Mouse (Mus musculus) forebrain, embryonic 11.5 days (tissue): ENCODE measurements around the gene Tmem236. TPM values are rescaled to one million over a fixed set of nuclear protein-coding genes. Genes with fewer than 3 reads are reported as not detected.
"Not testable (repeated sequence)": the region's sequence is repeated elsewhere in the genome, so short reads cannot be mapped to it uniquely, and the experiment has no call there.

Experiments used
- ATAC-seq: fragments of 200-750 bp; cut with Nextera tagmentation; replicated peaks from 2 replicates; pipeline ENCODE4 v1.8.0; 2017; ENCODE audit warnings: moderate TSS enrichment; ENCODE audit not compliant: low FRiP score
- DNase-seq: peaks from one replicate; pipeline ENCODE4 v3.0.0-alpha.2; 2017; ENCODE audit warnings: low spot score
- H3K27ac ChIP-seq: fragments of 300-500 bp; sonication (generic); 2 replicates; pipeline ENCODE4 v1.5.1; 2014; ENCODE audit warnings: low read depth, low read length
- H3K27me3 ChIP-seq: fragments of 300-500 bp; sonication (generic); 2 replicates; pipeline ENCODE4 v1.6.1; 2014; ENCODE audit warnings: mild to moderate bottlenecking, low read length, mixed read lengths; ENCODE audit not compliant: control insufficient read depth, insufficient read depth
- H3K36me3 ChIP-seq: fragments of 300-500 bp; sonication (generic); 2 replicates; pipeline ENCODE4 v1.6.1; 2014; ENCODE audit warnings: mild to moderate bottlenecking, low read length, moderate library complexity, mixed read lengths; ENCODE audit not compliant: control insufficient read depth, insufficient read depth
- H3K4me1 ChIP-seq: fragments of 300-500 bp; sonication (generic); replicated peaks from 2 replicates; pipeline ENCODE4 v1.6.1; 2014; ENCODE audit warnings: low read length, mixed read lengths; ENCODE audit not compliant: control insufficient read depth, insufficient read depth
- H3K4me2 ChIP-seq: fragments of 300-500 bp; sonication (generic); 2 replicates; pipeline ENCODE4 v1.6.1; 2014; ENCODE audit warnings: low read depth, mild to moderate bottlenecking, low read length, moderate library complexity, mixed read lengths; ENCODE audit not compliant: severe bottlenecking
- H3K4me3 ChIP-seq: fragments of 300-500 bp; sonication (generic); 2 replicates; pipeline ENCODE4 v1.5.1; 2014; ENCODE audit warnings: low read depth, low read length
- H3K9ac ChIP-seq: fragments of 300-500 bp; sonication (generic); 2 replicates; pipeline ENCODE4 v1.6.1; 2014; ENCODE audit warnings: low read length
- H3K9me3 ChIP-seq: fragments of 300-500 bp; sonication (generic); 2 replicates; pipeline ENCODE4 v1.6.1; 2016; ENCODE audit warnings: low read length, mixed read lengths; ENCODE audit not compliant: control insufficient read depth
- WGBS: fragments of 180-500 bp; shearing (Covaris S2); extraction: QIAGEN DNeasy Blood & Tissue Kit; methylation state at CpG from one replicate; pipeline ENCODE4 v1.1.7; 2014; 5-methylcytosine and 5-hydroxymethylcytosine counted together
- polyA plus RNA-seq: library from polyadenylated mRNA; unstranded; fragments of >200 nt; fragmentation: Nextera tagmentation; extraction: Ambion mirVana; gene quantifications from 2 replicates; pipeline ENCODE4 v1.2.1, GENCODE M21; 2014

Tmem236 gene
- polyA plus RNA-seq, 1 experiment from 2014 or later, result not detected

DNA sequence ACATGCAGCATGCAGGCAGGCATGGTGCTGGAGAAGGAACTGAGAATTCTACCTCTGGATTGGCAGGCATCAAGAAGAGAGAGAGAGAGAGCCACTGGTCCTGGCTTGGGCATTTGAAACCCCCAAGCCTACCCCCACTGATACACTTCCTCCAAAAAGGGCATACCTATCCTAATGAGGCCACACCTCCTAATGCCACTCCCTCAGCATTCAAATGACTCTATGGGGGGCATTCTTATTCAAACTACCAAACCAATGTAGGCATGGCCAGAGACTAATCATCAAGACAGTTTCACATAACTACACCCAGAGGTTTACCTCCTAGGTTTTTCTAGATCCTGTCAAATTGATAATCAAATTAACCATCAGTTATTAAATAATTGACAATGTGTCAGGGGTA lies 6.6 kb upstream of the Tmem236 start:
- Histone ChIP-seq H3K27ac (no peak overlapping the region), H3K9ac (no peak overlapping the region), H3K4me2 (no peak overlapping the region), H3K4me1 (no peaks in the 10 kb centered on the region), H3K36me3 (no peaks in the 10 kb centered on the region), H3K4me3 (no peak overlapping the region), H3K27me3 (no peaks in the 10 kb centered on the region), H3K9me3 (no peaks in the 10 kb centered on the region)
- DNase-seq (no peak), ATAC-seq (no peak)

DNA sequence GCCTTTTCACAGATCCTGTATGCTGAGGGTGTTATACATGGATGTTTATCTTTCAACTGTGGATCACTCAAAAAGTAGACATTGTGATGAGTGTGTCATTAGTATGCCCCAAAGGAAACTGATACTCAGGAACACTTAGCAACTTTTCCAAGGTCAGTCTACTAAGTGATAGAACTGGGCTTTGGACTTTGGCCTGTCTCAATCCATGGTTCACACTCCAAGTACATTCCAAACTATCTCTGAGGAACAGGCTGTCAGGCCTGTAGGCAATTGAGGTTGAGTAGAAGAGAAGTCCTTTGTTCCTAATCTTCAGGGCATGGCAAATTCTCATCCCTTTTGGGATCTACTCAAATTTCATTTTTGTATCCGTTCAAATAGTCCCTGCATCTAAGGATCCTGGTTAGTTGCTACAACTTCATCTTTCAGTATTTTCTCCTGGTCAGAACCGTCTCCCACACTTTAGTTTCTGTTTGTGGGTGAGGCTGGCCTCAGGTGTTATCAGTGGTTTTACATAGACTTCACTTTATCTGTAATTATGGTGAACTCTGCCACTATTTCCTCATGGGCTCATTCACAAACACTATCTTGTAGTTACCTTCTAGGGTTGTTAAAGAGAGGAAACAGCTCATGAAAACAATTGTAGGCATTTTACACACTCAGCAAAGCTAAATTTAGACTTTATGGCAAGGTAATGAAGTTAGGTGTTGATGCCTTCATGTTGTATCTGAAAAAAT lies 2.3 kb downstream of the Tmem236 start:
- H3K27me3 ChIP-seq, result no peaks in the 10 kb centered on the region
- H3K9ac ChIP-seq, result no peak overlapping the region
- no peak overlapping the region for H3K4me2 ChIP-seq
- no peak for ATAC-seq
- WGBS, result 78% methylated on average over 2 of the region's 2 CpGs
- H3K9me3 ChIP-seq, result no peaks in the 10 kb centered on the region
- H3K36me3 ChIP-seq, result no peaks in the 10 kb centered on the region
- no peak for DNase-seq
- no peaks in the 10 kb centered on the region for H3K4me1 ChIP-seq
- H3K27ac ChIP-seq, result no peak overlapping the region
- no peak overlapping the region for H3K4me3 ChIP-seq

DNA sequence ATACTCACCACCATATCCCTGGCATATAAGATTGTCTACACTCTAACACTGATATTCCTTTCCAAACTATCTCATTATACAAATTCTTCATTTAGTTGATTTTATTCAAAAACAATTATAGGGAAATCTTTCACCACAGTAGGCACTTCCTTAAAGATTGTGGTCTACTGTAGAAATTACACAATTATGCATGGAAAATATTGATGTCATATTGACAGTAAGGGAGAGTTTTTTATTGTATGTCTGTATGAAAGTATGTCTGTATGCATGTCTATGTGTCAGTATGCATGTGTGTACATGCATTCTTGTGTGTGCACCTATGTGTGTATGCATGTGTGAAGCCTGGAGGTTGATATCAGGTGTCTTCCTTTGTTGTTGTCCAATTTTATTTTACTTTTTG lies 10.1 kb downstream of the Tmem236 start:
- Histone ChIP-seq H3K9ac (no peak overlapping the region), H3K27me3 (no peaks in the 10 kb centered on the region), H3K36me3 (no peaks in the 10 kb centered on the region), H3K27ac (no peak overlapping the region), H3K4me1 (no peaks in the 10 kb centered on the region), H3K4me2 (no peak overlapping the region), H3K4me3 (no peak overlapping the region), H3K9me3 (no peaks in the 10 kb centered on the region)
- DNase-seq (no peak), ATAC-seq (no peak)

DNA sequence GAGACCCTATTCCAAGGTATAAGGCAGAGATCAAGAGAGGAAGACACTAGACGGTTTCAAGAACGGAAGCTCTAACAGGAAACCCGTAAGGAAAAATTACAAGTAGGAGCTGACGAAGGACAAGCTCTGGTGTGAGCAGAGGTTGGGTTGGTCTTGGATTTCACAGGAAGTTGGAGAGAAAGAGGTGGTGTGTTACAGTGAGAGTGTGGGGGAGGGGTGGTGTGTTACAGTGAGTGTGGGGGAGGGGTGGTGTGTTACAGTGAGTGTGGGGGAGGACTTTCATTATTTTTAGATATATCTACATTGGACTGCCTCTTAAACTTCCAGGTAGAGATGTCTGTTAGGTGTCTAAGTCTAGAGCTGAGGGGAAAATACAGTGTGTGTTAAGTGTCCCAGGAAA lies 16.4 kb downstream of the Tmem236 start:
- no peak overlapping the region for H3K27ac ChIP-seq
- ATAC-seq (no peak), DNase-seq (no peak)
- H3K4me2 ChIP-seq, result no peak overlapping the region
- H3K4me1 ChIP-seq, result no peaks in the 10 kb centered on the region
- no peaks in the 10 kb centered on the region for H3K36me3 ChIP-seq
- WGBS, result 84% methylated on average over 4 of the region's 4 CpGs
- H3K27me3 ChIP-seq, result no peaks in the 10 kb centered on the region
- H3K4me3 ChIP-seq, result no peak overlapping the region
- H3K9me3 ChIP-seq, result no peaks in the 10 kb centered on the region
- no peak overlapping the region for H3K9ac ChIP-seq

DNA sequence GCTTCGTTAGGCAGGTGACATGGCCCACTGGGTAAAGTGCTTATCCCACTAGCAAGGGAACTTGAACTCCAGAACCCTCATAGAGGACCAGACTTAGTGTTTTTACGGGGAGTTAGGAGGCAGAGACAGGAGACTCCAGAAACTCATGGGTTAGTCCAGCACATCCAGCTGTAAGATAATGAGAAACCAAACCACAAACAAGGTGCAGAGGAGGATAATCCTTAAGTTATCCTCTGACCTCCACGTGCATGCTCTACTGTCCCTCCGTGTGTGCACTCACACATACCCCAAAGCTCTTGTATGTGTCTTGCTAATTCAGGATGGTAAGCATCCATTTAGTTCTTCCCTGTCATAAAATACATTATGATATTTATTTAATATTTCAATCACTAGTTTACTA lies 17.3 kb downstream of the Tmem236 start:
- DNase-seq (no peak), ATAC-seq (no peak)
- Histone ChIP-seq H3K4me3 (no peak overlapping the region), H3K9ac (no peak overlapping the region), H3K4me2 (no peak overlapping the region), H3K4me1 (no peaks in the 10 kb centered on the region), H3K27me3 (no peaks in the 10 kb centered on the region), H3K9me3 (no peaks in the 10 kb centered on the region), H3K27ac (no peak overlapping the region), H3K36me3 (no peaks in the 10 kb centered on the region)
- WGBS, result 81% methylated on average over 4 of the region's 4 CpGs

DNA sequence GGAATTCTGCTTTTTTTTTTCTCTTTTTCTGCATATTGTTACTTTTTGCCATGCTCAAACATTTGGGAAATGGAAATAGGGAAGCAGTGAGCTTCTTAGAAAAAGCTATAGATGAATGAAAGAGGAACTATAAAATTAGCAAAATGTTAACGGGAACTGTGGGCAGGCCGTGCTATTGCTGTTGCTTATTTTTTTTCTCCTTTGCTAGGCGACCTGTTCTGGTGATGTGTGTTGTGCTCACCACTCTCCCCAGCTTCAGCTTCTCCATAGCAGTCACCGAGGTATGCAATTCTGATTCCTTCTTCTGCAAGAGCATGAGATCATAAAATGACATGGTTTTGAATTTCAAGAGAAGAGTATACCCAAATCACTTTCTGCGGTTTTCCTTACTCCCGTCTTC lies 17.7 kb downstream of the Tmem236 start:
- Histone ChIP-seq H3K27me3 (no peaks in the 10 kb centered on the region), H3K4me2 (no peak overlapping the region), H3K4me3 (no peak overlapping the region), H3K9me3 (no peaks in the 10 kb centered on the region), H3K4me1 (no peaks in the 10 kb centered on the region), H3K27ac (no peak overlapping the region), H3K36me3 (no peaks in the 10 kb centered on the region), H3K9ac (no peak overlapping the region)
- WGBS, result 85% methylated on average over 6 of the region's 6 CpGs
- DNase-seq (no peak), ATAC-seq (no peak)

DNA sequence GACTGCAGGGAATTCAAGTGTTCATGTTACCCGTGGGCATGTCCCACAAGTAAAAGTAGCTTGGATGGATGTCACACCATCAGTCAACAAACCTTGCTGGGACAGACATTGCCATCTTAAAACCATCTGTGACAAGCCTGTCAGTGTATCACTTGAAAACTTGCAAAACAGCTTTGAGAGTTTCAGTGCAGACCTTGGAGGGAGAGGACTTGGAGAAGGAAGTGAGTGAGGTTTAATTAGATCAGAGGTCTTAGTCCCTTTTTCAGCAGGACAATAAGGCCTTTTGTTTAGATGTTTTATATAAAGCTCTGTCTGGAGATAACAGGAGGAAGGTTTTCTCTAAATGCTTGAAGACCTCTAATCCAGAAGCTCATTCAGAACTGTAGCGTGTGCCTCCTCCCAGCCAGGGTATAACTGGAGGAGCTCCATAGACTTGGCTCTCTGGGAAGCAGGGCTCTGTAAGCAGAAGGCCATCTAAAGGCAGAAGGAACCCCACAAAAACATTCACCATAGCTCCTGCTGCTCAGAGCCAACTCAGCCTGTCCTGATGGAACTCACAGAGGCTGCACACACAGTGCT lies 24.1 kb downstream of the Tmem236 start:
- H3K4me1 ChIP-seq, ATAC-seq, DNase-seq, H3K4me3 ChIP-seq, H3K36me3 ChIP-seq, H3K9ac ChIP-seq, H3K9me3 ChIP-seq, H3K27ac ChIP-seq, H3K27me3 ChIP-seq, H3K4me2 ChIP-seq: not testable (repeated sequence)
- no CpG with 5 or more reads among the region's 2 CpGs for WGBS

DNA sequence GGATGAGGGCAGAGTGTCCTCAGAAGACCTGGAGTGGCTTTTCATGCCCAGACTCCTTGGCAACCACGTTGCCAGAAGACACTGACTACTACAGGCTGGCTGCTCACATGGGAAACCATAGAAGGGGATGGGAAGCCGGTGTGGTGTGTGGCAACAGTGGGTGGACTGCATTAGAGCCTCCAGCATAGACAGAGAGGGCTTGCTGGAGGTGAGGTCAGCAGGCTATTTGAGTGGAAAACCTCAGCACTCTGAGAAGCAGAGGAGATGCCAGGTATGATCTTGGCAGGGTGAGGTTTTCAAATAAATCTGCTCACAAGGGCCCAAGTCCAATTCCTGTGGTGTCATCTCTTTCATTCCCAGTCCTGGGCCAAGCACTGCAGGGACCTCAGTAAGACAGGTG lies 25.3 kb downstream of the Tmem236 start:
- no peak overlapping the region for H3K4me2 ChIP-seq
- H3K27me3 ChIP-seq, result no peaks in the 10 kb centered on the region
- DNase-seq (no peak), ATAC-seq (no peak)
- no peak overlapping the region for H3K4me3 ChIP-seq
- no peaks in the 10 kb centered on the region for H3K9me3 ChIP-seq
- 57% methylated on average over 2 of the region's 2 CpGs for WGBS
- H3K9ac ChIP-seq, result no peak overlapping the region
- no peak overlapping the region for H3K27ac ChIP-seq
- H3K36me3 ChIP-seq, result no peaks in the 10 kb centered on the region
- H3K4me1 ChIP-seq, result no peaks in the 10 kb centered on the region

DNA sequence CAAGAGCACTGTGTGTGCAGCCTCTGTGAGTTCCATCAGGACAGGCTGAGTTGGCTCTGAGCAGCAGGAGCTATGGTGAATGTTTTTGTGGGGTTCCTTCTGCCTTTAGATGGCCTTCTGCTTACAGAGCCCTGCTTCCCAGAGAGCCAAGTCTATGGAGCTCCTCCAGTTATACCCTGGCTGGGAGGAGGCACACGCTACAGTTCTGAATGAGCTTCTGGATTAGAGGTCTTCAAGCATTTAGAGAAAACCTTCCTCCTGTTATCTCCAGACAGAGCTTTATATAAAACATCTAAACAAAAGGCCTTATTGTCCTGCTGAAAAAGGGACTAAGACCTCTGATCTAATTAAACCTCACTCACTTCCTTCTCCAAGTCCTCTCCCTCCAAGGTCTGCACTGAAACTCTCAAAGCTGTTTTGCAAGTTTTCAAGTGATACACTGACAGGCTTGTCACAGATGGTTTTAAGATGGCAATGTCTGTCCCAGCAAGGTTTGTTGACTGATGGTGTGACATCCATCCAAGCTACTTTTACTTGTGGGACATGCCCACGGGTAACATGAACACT lies 26.6 kb downstream of the Tmem236 start:
- WGBS, result no CpG with 5 or more reads among the region's 2 CpGs
- DNase-seq, H3K27me3 ChIP-seq, H3K4me1 ChIP-seq, H3K9ac ChIP-seq, H3K4me3 ChIP-seq, ATAC-seq, H3K36me3 ChIP-seq, H3K9me3 ChIP-seq, H3K4me2 ChIP-seq, H3K27ac ChIP-seq: not testable (repeated sequence)
